Mouse (Mus musculus) megakaryocyte progenitor cell, adult 5-6 weeks (primary cell): Measurements from ENCODE around the gene Csn1s2a. TPM values are rescaled to one million over a fixed set of nuclear protein-coding genes. Genes with fewer than 3 reads are reported as not detected.
"Not testable (repeated sequence)": the region's sequence is repeated elsewhere in the genome, so short reads cannot be mapped to it uniquely, and the experiment has no call there.

Experiments
- ATAC-seq: replicated peaks from 2 replicates; pipeline ENCODE4 v1.8.0; 2016; ENCODE audit warnings: mild to moderate bottlenecking, moderate TSS enrichment, inconsistent platforms; ENCODE audit not compliant: poor library complexity
- total RNA-seq, 2 experiments: library from RNA; stranded (forward) in 1 of 2; stranded (reverse) in 1 of 2; fragments of 157-497, 149-512 nt in 1 of 2; fragments of 200-1000 nt in 1 of 2; gene quantifications; 2 replicates each; pipeline versions ENCODE4 v1.2.3 to v1.2.4; 2015 to 2017

The Csn1s2a gene
- not detected in 2 replicates for total RNA-seq (2015)
- not detected in 2 replicates for total RNA-seq (2017)

- no peak for ATAC-seq
Observed at GRCm38 (mm10) chr5:87774267-87774666, at the start of gene Csn1s2a. Csn1s2a (plus strand) TSS chr5:87774567.

GRCm38 (mm10) chr5:87734821-87735220 is 39.5 kb upstream of the Csn1s2a start:
- ATAC-seq = no peak

GRCm38 (mm10) chr5:87753471-87753870 is 20.9 kb upstream of the Csn1s2a start:
- no peak for ATAC-seq

- ATAC-seq = no peak
Observed at GRCm38 (mm10) chr5:87764546-87764945, 9.8 kb upstream of the Csn1s2a start.

GRCm38 (mm10) chr5:87772151-87772550 is 2.2 kb upstream of the Csn1s2a start:
- not testable (repeated sequence) for ATAC-seq

- no peak for ATAC-seq
Observed at GRCm38 (mm10) chr5:87782731-87783130, 8.4 kb downstream of the Csn1s2a start.

GRCm38 (mm10) chr5:87807782-87808181 is 33.4 kb downstream of the Csn1s2a start, which contains the start of gene Csn1s2b:
Csn1s2b (plus strand) TSS chr5:87808082.
- no peak for ATAC-seq

GRCm38 (mm10) chr5:87809253-87809652 is 34.9 kb downstream of the Csn1s2a start:
- no peak for ATAC-seq

GRCm38 (mm10) chr5:87825386-87825785 is 51.0 kb downstream of the Csn1s2a start, which contains the start of gene Prr27:
Prr27 (plus strand) TSS chr5:87825686.
- no peak for ATAC-seq

Other genes starting within 250 kb of the Csn1s2a start
- not detected in 2 replicates for gene Sult1b1, start 236.4 kb upstream of the Csn1s2a start, total RNA-seq (2015)
- gene Sult1b1, start 236.4 kb upstream of the Csn1s2a start, total RNA-seq (2017) = not detected in 2 replicates
- gene Sult1d1, start 205.5 kb upstream of the Csn1s2a start, total RNA-seq (2015) = not detected in 2 replicates
- gene Sult1d1, start 205.5 kb upstream of the Csn1s2a start, total RNA-seq (2017) = not detected in 2 replicates
- gene Sult1e1, start 183.0 kb upstream of the Csn1s2a start, total RNA-seq (2015) = not detected in 2 replicates
- gene Sult1e1, start 183.0 kb upstream of the Csn1s2a start, total RNA-seq (2017) = not detected in 2 replicates
- gene Csn1s1, start 108.4 kb upstream of the Csn1s2a start, total RNA-seq (2015) = not detected in 2 replicates
- gene Csn1s1, start 108.4 kb upstream of the Csn1s2a start, total RNA-seq (2017) = not detected in 2 replicates
- not detected in 2 replicates for gene Csn2, start 74.9 kb upstream of the Csn1s2a start, total RNA-seq (2015)
- gene Csn2, start 74.9 kb upstream of the Csn1s2a start, total RNA-seq (2017) = not detected in 2 replicates
- gene Csn1s2b, start 33.5 kb downstream of the Csn1s2a start, total RNA-seq (2015) = not detected in 2 replicates
- not detected in 2 replicates for gene Csn1s2b, start 33.5 kb downstream of the Csn1s2a start, total RNA-seq (2017)
- gene Prr27, start 51.1 kb downstream of the Csn1s2a start, total RNA-seq (2015) = not detected in 2 replicates
- gene Prr27, start 51.1 kb downstream of the Csn1s2a start, total RNA-seq (2017) = not detected in 2 replicates
- gene Odam, start 110.5 kb downstream of the Csn1s2a start, total RNA-seq (2015) = not detected in 2 replicates
- not detected in 2 replicates for gene Odam, start 110.5 kb downstream of the Csn1s2a start, total RNA-seq (2017)
- gene Csn3, start 151.0 kb downstream of the Csn1s2a start, total RNA-seq (2015) = not detected in 2 replicates
- gene Csn3, start 151.0 kb downstream of the Csn1s2a start, total RNA-seq (2017) = not detected in 2 replicates
- not detected in 2 replicates for gene 2310003L06Rik, start 194.9 kb downstream of the Csn1s2a start, total RNA-seq (2015)
- gene 2310003L06Rik, start 194.9 kb downstream of the Csn1s2a start, total RNA-seq (2017) = not detected in 2 replicates
- gene Gm28434, start 194.9 kb downstream of the Csn1s2a start, total RNA-seq (2015) = not detected in 2 replicates
- gene Gm28434, start 194.9 kb downstream of the Csn1s2a start, total RNA-seq (2017) = not detected in 2 replicates
- not detected in 2 replicates for gene Cabs1, start 204.9 kb downstream of the Csn1s2a start, total RNA-seq (2015)
- not detected in 2 replicates for gene Cabs1, start 204.9 kb downstream of the Csn1s2a start, total RNA-seq (2017)
- not detected in 2 replicates for gene Smr3a, start 228.0 kb downstream of the Csn1s2a start, total RNA-seq (2015)
- not detected in 2 replicates for gene Smr3a, start 228.0 kb downstream of the Csn1s2a start, total RNA-seq (2017)